Mouse (Mus musculus) olfactory bulb, adult 2 months (tissue): ENCODE results near the gene Smox.

Source experiments
- CTCF ChIP-seq: fragments of 200-500 bp; IDR thresholded peaks from 2 replicates; pipeline ENCODE4 v1.5.1; 2012; ENCODE audit warnings: low read depth, mild to moderate bottlenecking, low read length, moderate library complexity; ENCODE audit not compliant: insufficient read depth
- POLR2A ChIP-seq: fragments of 200-500 bp; IDR thresholded peaks from 2 replicates; pipeline ENCODE4 v1.6.1; 2012; ENCODE audit warnings: mild to moderate bottlenecking, low read depth, low read length, moderate library complexity; ENCODE audit not compliant: insufficient read depth

DNA sequence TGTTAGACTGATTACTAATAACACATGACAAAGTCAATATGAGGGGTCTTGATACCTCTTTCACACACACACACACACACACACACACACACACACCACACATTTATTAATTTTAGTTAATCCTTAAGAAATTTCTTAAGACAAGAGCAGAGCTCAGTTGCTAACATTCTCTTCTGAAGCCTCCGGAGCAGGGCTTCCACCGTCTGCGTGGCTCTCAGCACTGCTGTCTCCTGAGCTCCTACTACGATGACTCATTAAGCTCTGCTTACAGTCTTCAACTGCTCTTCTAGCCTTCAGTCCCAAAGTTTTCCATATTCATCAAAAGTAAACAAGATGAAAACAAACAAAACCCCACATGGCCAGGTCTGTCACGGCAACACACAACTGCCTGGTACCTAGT is 40.8 kb upstream of the Smox start:
- TF ChIP-seq CTCF = no peak
- TF ChIP-seq POLR2A = no peak
